Mouse (Mus musculus) stomach, adult 2 months (tissue): ENCODE results near the gene Numbl. TPM values are rescaled to one million over a fixed set of nuclear protein-coding genes. Genes with fewer than 3 reads are reported as not detected.

Source experiments
- polyA plus RNA-seq: library from polyadenylated mRNA; depleted of rRNA; stranded (reverse); fragments of >200 nt; gene quantifications from 2 replicates; pipeline ENCODE4 v1.2.3, GENCODE M21; 2012; rRNA removed

The Numbl gene
- polyA plus RNA-seq: 17.1 and 22.2 TPM in 2 replicates

DNA sequence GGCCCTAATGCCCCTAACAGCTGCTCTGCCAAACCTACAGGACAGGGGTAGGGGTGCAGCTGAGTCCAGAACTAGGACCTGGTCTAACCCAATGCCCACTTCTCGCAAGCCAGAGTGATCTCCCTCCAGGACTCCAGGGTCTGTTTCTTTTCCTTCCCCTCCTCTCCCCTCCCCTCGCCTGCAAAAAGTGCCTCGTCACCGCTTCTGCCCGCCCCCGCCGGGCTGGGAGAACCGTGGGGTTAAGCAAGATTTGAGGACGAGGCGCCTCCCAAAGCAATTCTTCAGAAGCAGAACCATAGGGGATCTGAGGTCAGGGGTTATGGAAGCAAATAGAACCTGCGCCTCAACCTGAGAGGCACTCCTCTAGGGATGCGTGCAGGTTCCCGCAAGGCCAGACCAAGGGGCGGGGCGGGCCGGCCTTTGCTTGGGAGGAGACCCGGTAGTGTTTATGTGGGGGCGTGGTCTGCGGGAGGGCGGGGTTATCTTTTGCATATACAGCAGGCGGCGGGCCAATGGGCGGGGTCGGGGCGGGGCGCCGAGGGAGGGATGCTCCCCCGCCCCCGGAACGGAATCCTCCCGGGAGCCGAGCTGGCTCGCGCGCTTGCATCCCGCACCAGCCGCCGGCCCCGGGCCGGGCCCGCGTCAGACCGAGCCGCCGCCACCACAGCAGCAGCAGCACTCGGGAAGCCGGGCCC, at the start of gene Numbl:
Gene Numbl (plus strand): TSS at position 229 of the 695 bp plus-strand sequence.

DNA sequence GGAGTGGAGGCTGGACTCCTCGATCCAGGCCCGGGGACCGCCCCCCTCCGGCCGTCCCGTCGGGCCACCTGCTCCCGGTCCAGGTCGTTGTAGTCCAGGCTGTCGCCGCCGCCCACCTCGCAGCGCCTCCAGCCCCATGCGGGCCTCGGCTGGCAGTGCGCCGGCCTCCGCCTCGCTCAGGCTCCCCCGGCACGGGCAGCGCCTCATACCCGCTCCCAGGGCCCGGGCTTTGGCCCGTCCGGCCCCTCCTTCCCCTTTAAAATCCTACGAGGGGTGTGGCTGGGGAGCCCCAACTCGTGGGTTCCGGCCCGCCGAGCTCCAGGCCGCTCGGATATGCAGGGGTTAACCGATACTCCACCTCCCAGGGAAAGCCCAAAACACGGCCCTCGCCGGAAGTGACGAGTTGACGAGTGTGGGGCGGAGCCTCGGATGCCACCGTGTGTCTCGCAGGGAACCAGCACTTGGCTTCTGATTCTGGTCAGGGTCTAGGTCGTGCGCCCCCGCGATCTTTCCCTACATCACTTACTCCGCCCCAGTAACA, 29.9 kb upstream of the Numbl start, which contains the start of gene Itpkc:
Gene Itpkc (minus strand): TSS at position 381 of the 541 bp plus-strand sequence.

DNA sequence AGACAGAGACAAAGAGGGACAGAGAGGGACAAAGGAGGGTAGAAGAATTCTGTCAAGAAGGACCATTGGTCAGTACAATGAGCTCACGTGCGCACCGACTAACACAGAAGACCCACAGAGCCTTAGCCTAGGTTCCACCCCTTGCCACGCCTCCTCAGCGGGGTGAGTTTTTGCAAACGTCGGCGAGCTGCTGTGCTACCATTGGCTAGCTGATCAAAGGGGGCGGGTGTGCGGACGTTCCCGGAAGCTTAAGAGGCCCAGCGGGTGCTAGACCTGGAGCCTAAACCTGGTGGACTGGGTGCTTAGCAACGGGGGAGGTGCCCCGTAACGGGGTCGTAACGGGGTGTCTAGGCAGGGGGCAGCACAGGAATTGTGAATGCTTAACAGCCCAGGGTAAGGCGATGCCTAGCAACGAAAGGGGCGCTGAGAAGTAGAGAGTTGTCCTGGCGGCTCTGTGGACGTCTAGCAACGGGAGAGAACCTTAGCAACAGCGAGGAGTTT, 25.4 kb upstream of the Numbl start, which contains the start of gene Coq8b:
Gene Coq8b (plus strand): TSS at position 243 of the 501 bp plus-strand sequence.

Other genes starting within 250 kb of the Numbl start
- 0.03 TPM in 1 of 2 replicates, not detected in the other for gene Cyp2a12, start 229.4 kb upstream of the Numbl start, polyA plus RNA-seq
- gene Cyp2f2, start 138.5 kb upstream of the Numbl start, polyA plus RNA-seq: 47.1 and 64.0 TPM in 2 replicates
- not detected in 2 replicates for gene Cyp2t4, start 104.7 kb upstream of the Numbl start, polyA plus RNA-seq
- gene Egln2, start 91.6 kb upstream of the Numbl start, polyA plus RNA-seq: 46.4 and 60.7 TPM in 2 replicates
- 36.5 and 44.7 TPM in 2 replicates for gene Rab4b, start 79.5 kb upstream of the Numbl start, polyA plus RNA-seq
- gene Gm21983, start 77.3 kb upstream of the Numbl start, polyA plus RNA-seq: not detected in 2 replicates
- 9.0 and 17.6 TPM in 2 replicates for gene Mia, start 77.3 kb upstream of the Numbl start, polyA plus RNA-seq
- gene BC024978, start 62.7 kb upstream of the Numbl start, polyA plus RNA-seq: 4.2 and 5.4 TPM in 2 replicates
- gene Snrpa, start 62.2 kb upstream of the Numbl start, polyA plus RNA-seq: 80.8 and 90.0 TPM in 2 replicates
- gene Itpkc, start 29.8 kb upstream of the Numbl start, polyA plus RNA-seq: 9.3 and 11.6 TPM in 2 replicates
- gene Coq8b, start 25.4 kb upstream of the Numbl start, polyA plus RNA-seq: 50.0 and 64.5 TPM in 2 replicates
- 232 and 326 TPM in 2 replicates for gene Ltbp4, start 79.3 kb downstream of the Numbl start, polyA plus RNA-seq
- 69.2 and 82.0 TPM in 2 replicates for gene Shkbp1, start 97.6 kb downstream of the Numbl start, polyA plus RNA-seq
- not detected in 2 replicates for gene Gm20479, start 99.0 kb downstream of the Numbl start, polyA plus RNA-seq
- 0.18 and 0.35 TPM in 2 replicates for gene Sptbn4, start 189.3 kb downstream of the Numbl start, polyA plus RNA-seq
- gene Blvrb, start 189.5 kb downstream of the Numbl start, polyA plus RNA-seq: 80.6 and 91.8 TPM in 2 replicates
- 13.6 and 15.2 TPM in 2 replicates for gene Sertad3, start 215.3 kb downstream of the Numbl start, polyA plus RNA-seq
- 43.0 and 64.9 TPM in 2 replicates for gene Sertad1, start 228.5 kb downstream of the Numbl start, polyA plus RNA-seq
- gene Prx, start 240.9 kb downstream of the Numbl start, polyA plus RNA-seq: 0.47 and 0.56 TPM in 2 replicates